Mouse (Mus musculus): ENCODE measurements at regions not wholly inside any gene's neighbourhood (a gene's known extent, or its start where the extent isn't known, plus 50 kb on each side); places are given as distances from the start of the nearest gene placed in this dataset.

DNA sequence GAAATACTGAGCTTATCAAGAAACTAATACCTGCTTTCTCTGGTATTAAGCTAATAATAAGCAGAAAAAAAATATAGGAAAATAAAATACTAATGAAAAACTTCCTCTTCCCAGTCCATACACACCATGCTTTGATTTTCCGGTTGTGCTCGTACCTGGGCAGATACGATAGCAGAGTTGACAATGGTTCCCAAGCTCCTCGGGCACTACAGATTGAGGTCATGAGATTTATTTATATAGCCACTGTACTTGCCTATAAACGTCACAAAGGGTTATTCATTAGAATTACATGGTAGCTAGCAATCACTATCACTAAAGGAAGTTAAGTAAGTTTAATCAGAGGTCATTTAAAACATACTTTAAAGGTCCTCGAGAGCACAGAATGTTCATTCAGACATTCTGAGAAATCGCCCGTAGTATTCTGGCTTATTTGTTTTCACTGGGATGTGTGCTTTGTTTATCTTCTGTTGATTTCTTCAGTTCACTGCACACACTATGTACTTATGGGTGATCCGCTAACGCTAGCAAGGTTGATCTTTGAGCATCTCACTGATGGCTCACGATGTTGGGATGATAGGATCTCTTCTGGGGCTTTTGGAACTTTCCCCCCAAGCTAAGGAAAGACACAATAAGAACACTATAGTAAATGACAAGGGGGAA lies 111.4 kb upstream of the Fam3c start:
- TF ChIP-seq CTCF (IDR thresholded peaks at IDR 0.05; ENCODE audit: control insufficient read depth, insufficient read depth, low read length): no peak
- TF ChIP-seq POLR2A (IDR thresholded peaks at IDR 0.05; ENCODE audit: borderline replicate concordance, control insufficient read depth, low read depth, low read length): no peak
